Mouse (Mus musculus) erythroid progenitor cell, adult 5-6 weeks (primary cell): ENCODE measurements at regions not wholly inside any gene's neighbourhood (a gene's known extent, or its start where the extent isn't known, plus 50 kb on each side); places are given as distances from the start of the nearest gene placed in this dataset.

Experiments
- ATAC-seq: replicated peaks from 2 replicates; pipeline ENCODE4 v1.8.0; 2016; ENCODE audit warnings: moderate number of reproducible peaks, mild to moderate bottlenecking, moderate TSS enrichment, inconsistent platforms; ENCODE audit not compliant: poor library complexity, low FRiP score, severe bottlenecking

- ATAC-seq = no peak
Observed at GRCm38 (mm10) chr4:106094882-106095556, 221.0 kb upstream of the Usp24 start.

- no peak for ATAC-seq
Observed at GRCm38 (mm10) chr4:106096130-106096529, 219.9 kb upstream of the Usp24 start.

GRCm38 (mm10) chr4:106097846-106098245 is 218.2 kb upstream of the Usp24 start:
- ATAC-seq = no peak

- ATAC-seq = no peak
Observed at GRCm38 (mm10) chr4:106100211-106101025, 215.6 kb upstream of the Usp24 start.

- no peak for ATAC-seq
Observed at GRCm38 (mm10) chr4:106101904-106102303, 214.1 kb upstream of the Usp24 start.

- no peak for ATAC-seq
Observed at GRCm38 (mm10) chr4:106102451-106102977, 213.5 kb upstream of the Usp24 start.

GRCm38 (mm10) chr4:106103750-106104635 is 212.0 kb upstream of the Usp24 start:
- ATAC-seq = no peak

GRCm38 (mm10) chr4:106112981-106113380 is 203.0 kb upstream of the Usp24 start:
- ATAC-seq = no peak

GRCm38 (mm10) chr4:106113747-106114146 is 202.3 kb upstream of the Usp24 start:
- no peak for ATAC-seq

- no peak for ATAC-seq
Observed at GRCm38 (mm10) chr4:106116611-106117010, 199.4 kb upstream of the Usp24 start.

GRCm38 (mm10) chr4:106121306-106121705 is 194.7 kb upstream of the Usp24 start:
- ATAC-seq = no peak

GRCm38 (mm10) chr4:106123038-106123654 is 192.9 kb upstream of the Usp24 start:
- no peak for ATAC-seq

GRCm38 (mm10) chr4:106127199-106127598 is 188.8 kb upstream of the Usp24 start:
- no peak for ATAC-seq

- ATAC-seq = no peak
Observed at GRCm38 (mm10) chr4:106127641-106128040, 188.4 kb upstream of the Usp24 start.

GRCm38 (mm10) chr4:106129327-106129726 is 186.7 kb upstream of the Usp24 start:
- ATAC-seq = no peak

GRCm38 (mm10) chr4:106129803-106130202 is 186.2 kb upstream of the Usp24 start:
- no peak for ATAC-seq

- ATAC-seq = no peak
Observed at GRCm38 (mm10) chr4:106133746-106134730, 182.0 kb upstream of the Usp24 start.

GRCm38 (mm10) chr4:106142741-106143140 is 173.3 kb upstream of the Usp24 start:
- ATAC-seq = no peak
